Mouse (Mus musculus): ENCODE data around the gene Dcpp1.

DNA sequence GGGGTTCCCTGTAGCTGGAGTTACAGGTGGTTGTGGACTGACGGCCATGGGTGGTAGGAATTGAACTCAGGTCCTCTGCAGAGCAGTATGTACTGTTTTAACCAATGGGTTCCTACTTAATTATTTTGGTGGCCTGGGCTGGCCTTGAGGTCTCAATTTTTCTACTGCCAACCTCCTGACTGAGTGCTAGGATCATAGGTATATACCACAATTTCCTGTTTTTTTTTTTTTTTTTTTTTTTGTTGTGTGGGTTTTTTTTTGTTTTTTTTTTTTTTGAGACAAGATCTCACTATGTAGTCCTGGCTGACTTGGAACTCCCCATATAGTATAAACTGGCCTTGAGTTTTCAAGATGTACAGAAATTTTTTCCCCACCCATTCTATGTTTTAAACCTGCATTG, 49.5 kb upstream of the Dcpp1 start:
- TF ChIP-seq CTCF (IDR thresholded peaks at IDR 0.05; ENCODE audit: borderline replicate concordance, extremely low read depth, insufficient read depth, insufficient read length): no peak
- no peak for TF ChIP-seq POLR2A (IDR thresholded peaks at IDR 0.05; ENCODE audit: borderline replicate concordance, extremely low read depth, insufficient read depth, insufficient read length, poor library complexity, severe bottlenecking)
